Mouse (Mus musculus): ENCODE data around the gene Zfp830. TPM values are rescaled to one million over a fixed set of nuclear protein-coding genes. Genes with fewer than 3 reads are reported as not detected.

Zfp830 gene
- total and polyA plus RNA-seq, 2 experiments from 2014 or later = 15.7 to 17.4 TPM

DNA sequence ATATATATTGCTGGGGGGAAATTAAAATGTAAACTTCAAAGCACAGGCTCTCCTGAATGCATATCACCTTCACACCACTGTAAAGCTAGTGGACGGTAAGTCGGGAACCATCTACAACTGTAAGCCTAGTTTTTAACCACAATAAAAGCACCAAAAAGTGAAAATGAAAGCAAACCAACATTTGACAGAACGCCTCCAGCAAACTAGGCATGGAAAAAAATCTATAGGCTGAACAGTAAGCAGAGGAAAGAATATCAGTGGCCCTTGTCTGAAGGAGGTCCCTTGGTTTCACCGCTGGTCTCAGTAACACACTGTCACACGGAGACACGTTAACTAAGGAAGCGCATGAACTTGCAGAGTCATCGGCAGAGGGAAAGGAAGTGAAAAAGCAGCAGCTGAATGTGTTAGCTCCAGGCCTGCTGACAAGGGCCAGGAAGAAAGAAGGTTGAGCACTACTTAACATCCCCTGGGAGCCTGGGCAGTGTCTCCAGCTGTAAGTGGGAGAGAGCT, 17.2 kb upstream of the Zfp830 start:
- Histone ChIP-seq H3K4me3 (ENCODE audit: low read depth, low read length) (no peak overlapping the region), H3K4me2 (ENCODE audit: low read depth, low read length, poor library complexity, severe bottlenecking) (no peak overlapping the region), H3K27ac (ENCODE audit: low read depth, low read length) (no peak overlapping the region), H3K9ac (replicated peaks; ENCODE audit: low read length, poor library complexity, severe bottlenecking) (no peak overlapping the region), H3K36me3 (ENCODE audit: insufficient read depth, low read length) (no peaks in the 10 kb centered on the region), H3K4me1 (ENCODE audit: insufficient read depth, low read length) (no peaks in the 10 kb centered on the region), H3K27me3 (ENCODE audit: insufficient read depth, low read length) (no peaks in the 10 kb centered on the region), H3K9me3 (ENCODE audit: low read length) (no peaks in the 10 kb centered on the region)
- no peak for TF ChIP-seq CTCF (IDR thresholded peaks at IDR 0.05)
- ATAC-seq (ENCODE audit: low FRiP score) (no peak), DNase-seq (ENCODE audit: low spot score) (no peak)
- 87% methylated on average over 8 of the region's 8 CpGs for WGBS

GRCm38 (mm10) chr11:82752349-82753115, 11.6 kb upstream of the Zfp830 start:
- H3K4me3 ChIP-seq (ENCODE audit: low read depth, low read length) = no peak overlapping the region
- H3K4me1 ChIP-seq (ENCODE audit: insufficient read depth, low read length) = no peaks in the 10 kb centered on the region
- DNase-seq (ENCODE audit: low spot score) = no peak
- no peaks in the 10 kb centered on the region for H3K27me3 ChIP-seq (ENCODE audit: insufficient read depth, low read length)
- no peak for ATAC-seq (ENCODE audit: low FRiP score)
- H3K4me2 ChIP-seq (ENCODE audit: low read depth, low read length, poor library complexity, severe bottlenecking) = no peak overlapping the region
- 71% methylated on average over 6 of the region's 6 CpGs for WGBS
- no peak for TF ChIP-seq CTCF (IDR thresholded peaks at IDR 0.05)
- H3K9me3 ChIP-seq (ENCODE audit: low read length) = no peaks in the 10 kb centered on the region
- no peak overlapping the region for H3K27ac ChIP-seq (ENCODE audit: low read depth, low read length)
- no peak overlapping the region for H3K9ac ChIP-seq (replicated peaks; ENCODE audit: low read length, poor library complexity, severe bottlenecking)
- no peaks in the 10 kb centered on the region for H3K36me3 ChIP-seq (ENCODE audit: insufficient read depth, low read length)

GRCm38 (mm10) chr11:82755919-82756318, 8.2 kb upstream of the Zfp830 start:
- no peak for DNase-seq (ENCODE audit: low spot score)
- H3K36me3 ChIP-seq (ENCODE audit: insufficient read depth, low read length) = no peaks in the 10 kb centered on the region
- H3K27ac ChIP-seq (ENCODE audit: low read depth, low read length) = no peak overlapping the region
- H3K4me3 ChIP-seq (ENCODE audit: low read depth, low read length) = no peak overlapping the region
- H3K9ac ChIP-seq (replicated peaks; ENCODE audit: low read length, poor library complexity, severe bottlenecking) = no peak overlapping the region
- 90% methylated on average over 1 of the region's 1 CpGs for WGBS
- H3K27me3 ChIP-seq (ENCODE audit: insufficient read depth, low read length) = no peaks in the 10 kb centered on the region
- no peak for ATAC-seq (ENCODE audit: low FRiP score)
- TF ChIP-seq CTCF (IDR thresholded peaks at IDR 0.05) = no peak
- no peaks in the 10 kb centered on the region for H3K4me1 ChIP-seq (ENCODE audit: insufficient read depth, low read length)
- H3K4me2 ChIP-seq (ENCODE audit: low read depth, low read length, poor library complexity, severe bottlenecking) = no peak overlapping the region
- no peaks in the 10 kb centered on the region for H3K9me3 ChIP-seq (ENCODE audit: low read length)

DNA sequence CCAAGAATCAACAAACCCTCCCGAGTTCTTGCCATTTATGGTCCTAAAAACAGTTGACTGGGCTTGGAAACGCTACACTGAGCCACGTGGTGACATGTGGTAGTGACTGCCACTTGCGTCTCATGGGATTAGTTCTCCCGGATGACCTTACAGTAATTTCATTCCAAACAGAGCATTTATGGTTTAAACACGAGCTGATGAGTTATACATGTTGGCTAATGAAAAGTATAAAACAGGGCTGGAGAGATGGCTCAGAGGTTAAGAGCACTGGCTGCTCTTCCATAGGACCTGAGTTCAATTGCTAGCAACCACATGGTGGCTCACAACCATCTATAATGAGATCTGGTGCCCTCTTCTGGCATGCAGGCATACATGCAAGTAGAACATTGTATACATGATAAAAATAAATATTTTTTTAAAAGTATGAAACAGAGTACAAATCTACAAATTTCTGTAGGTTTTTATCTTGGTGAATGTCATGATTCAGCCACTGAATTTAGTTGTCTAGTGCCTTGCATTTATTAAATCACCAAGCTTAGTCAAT, 1.8 kb upstream of the Zfp830 start:
- H3K27me3 ChIP-seq (ENCODE audit: insufficient read depth, low read length) = no peaks in the 10 kb centered on the region
- peaks cover 11% of the 10 kb centered on the region; the same call in 1 of the 2 replicates for H3K4me1 ChIP-seq (ENCODE audit: insufficient read depth, low read length)
- H3K9me3 ChIP-seq (ENCODE audit: low read length) = no peaks in the 10 kb centered on the region
- ATAC-seq (ENCODE audit: low FRiP score) (no peak), DNase-seq (ENCODE audit: low spot score) (no peak)
- H3K4me2 ChIP-seq (ENCODE audit: low read depth, low read length, poor library complexity, severe bottlenecking) = no peak overlapping the region
- H3K36me3 ChIP-seq (ENCODE audit: insufficient read depth, low read length) = no peaks in the 10 kb centered on the region
- no peak overlapping the region for H3K4me3 ChIP-seq (ENCODE audit: low read depth, low read length)
- H3K9ac ChIP-seq (replicated peaks; ENCODE audit: low read length, poor library complexity, severe bottlenecking) = no peak overlapping the region
- 86% methylated on average over 6 of the region's 6 CpGs for WGBS
- no peak overlapping the region for H3K27ac ChIP-seq (ENCODE audit: low read depth, low read length)
- TF ChIP-seq CTCF (IDR thresholded peaks at IDR 0.05) = peak; percentile 50

- peak overlapping the region; percentile 94 for H3K4me2 ChIP-seq (ENCODE audit: low read depth, low read length, poor library complexity, severe bottlenecking)
- peak overlapping the region; percentile 87 for H3K27ac ChIP-seq (ENCODE audit: low read depth, low read length)
- no peaks in the 10 kb centered on the region for H3K36me3 ChIP-seq (ENCODE audit: insufficient read depth, low read length)
- ATAC-seq (ENCODE audit: low FRiP score) (no peak), DNase-seq (ENCODE audit: low spot score) (no peak)
- WGBS = 13% methylated on average over 4 of the region's 4 CpGs
- no peak overlapping the region for H3K9ac ChIP-seq (replicated peaks; ENCODE audit: low read length, poor library complexity, severe bottlenecking)
- TF ChIP-seq CTCF (IDR thresholded peaks at IDR 0.05) = no peak
- H3K4me1 ChIP-seq (ENCODE audit: insufficient read depth, low read length) = peaks cover 11% of the 10 kb centered on the region; the same call in 1 of the 2 replicates
- peak overlapping the region; percentile 89 for H3K4me3 ChIP-seq (ENCODE audit: low read depth, low read length)
- H3K27me3 ChIP-seq (ENCODE audit: insufficient read depth, low read length) = no peaks in the 10 kb centered on the region
- H3K9me3 ChIP-seq (ENCODE audit: low read length) = no peaks in the 10 kb centered on the region
These were observed 884 bp upstream of the Zfp830 start for GRCm38 (mm10) chr11:82763261-82763660.

- Histone ChIP-seq H3K4me1 (ENCODE audit: insufficient read depth, low read length) (peaks cover 11% of the 10 kb centered on the region; the same call in 1 of the 2 replicates), H3K36me3 (ENCODE audit: insufficient read depth, low read length) (peaks cover 1% of the 10 kb centered on the region; the same call in 1 of the 2 replicates), H3K4me2 (ENCODE audit: low read depth, low read length, poor library complexity, severe bottlenecking) (peak overlapping the region; percentile 94), H3K27me3 (ENCODE audit: insufficient read depth, low read length) (no peaks in the 10 kb centered on the region), H3K9ac (replicated peaks; ENCODE audit: low read length, poor library complexity, severe bottlenecking) (peak overlapping the region; percentile 81), H3K9me3 (ENCODE audit: low read length) (no peaks in the 10 kb centered on the region), H3K4me3 (ENCODE audit: low read depth, low read length) (peak overlapping the region; percentile 89), H3K27ac (ENCODE audit: low read depth, low read length) (peak overlapping the region; percentile 87)
- DNase-seq (ENCODE audit: low spot score) = no peak
- WGBS = 0% methylated on average over 28 of the region's 28 CpGs
- TF ChIP-seq CTCF (IDR thresholded peaks at IDR 0.05) = no peak
- peak; percentile 78 for ATAC-seq (ENCODE audit: low FRiP score)
These were observed 336 bp downstream of the Zfp830 start for GRCm38 (mm10) chr11:82764438-82764924.

Data from midbrain, postnatal 0 days (tissue).